Mouse (Mus musculus) small intestine, adult 2 months (tissue): Measurements from ENCODE around the gene Gm45140. TPM values are rescaled to one million over a fixed set of nuclear protein-coding genes. Genes with fewer than 3 reads are reported as not detected.

Experiments
- H3K27ac ChIP-seq: fragments of 200-500 bp; 2 replicates; pipeline ENCODE4 v1.5.1; 2012; ENCODE audit warnings: low read depth, low read length, control low read depth, inconsistent platforms; ENCODE audit not compliant: insufficient read depth
- H3K27me3 ChIP-seq: fragments of 200-500 bp; 2 replicates; pipeline ENCODE4 v1.6.1; 2012; ENCODE audit warnings: mild to moderate bottlenecking, moderate library complexity, low read length, inconsistent platforms; ENCODE audit not compliant: control insufficient read depth, insufficient read depth
- H3K36me3 ChIP-seq: fragments of 200-500 bp; 2 replicates; pipeline ENCODE4 v1.6.1; 2012; ENCODE audit warnings: mild to moderate bottlenecking, low read length, control low read depth, inconsistent platforms; ENCODE audit not compliant: control insufficient read depth, insufficient read depth
- H3K4me1 ChIP-seq: fragments of 200-500 bp; 2 replicates; pipeline ENCODE4 v1.6.1; 2012; ENCODE audit warnings: low read length, inconsistent platforms, mixed read lengths; ENCODE audit not compliant: control insufficient read depth, insufficient read depth, insufficient read length
- H3K4me3 ChIP-seq: fragments of 200-500 bp; 2 replicates; pipeline ENCODE4 v1.5.1; 2012; ENCODE audit warnings: low read depth, mild to moderate bottlenecking, control low read depth, inconsistent platforms, low read length, moderate library complexity
- CTCF ChIP-seq: fragments of 200-500 bp; IDR thresholded peaks from 2 replicates; pipeline ENCODE4 v1.5.1; 2012; ENCODE audit warnings: low read depth, mild to moderate bottlenecking, control low read depth, inconsistent platforms, low read length, moderate library complexity, mixed read lengths; ENCODE audit not compliant: insufficient replicate concordance, insufficient read length; ENCODE audit errors: extremely low read depth
- POLR2A ChIP-seq: fragments of 200-500 bp; IDR thresholded peaks from 2 replicates; pipeline ENCODE4 v1.6.1; 2012; ENCODE audit warnings: low read depth, mild to moderate bottlenecking, control low read depth, inconsistent platforms, low read length, moderate library complexity
- WGBS: fragments of 180-500 bp; shearing (Covaris S2); methylation state at CpG from one replicate; pipeline ENCODE4 v1.1.7; 2018; 5-methylcytosine and 5-hydroxymethylcytosine counted together
- polyA plus RNA-seq: library from polyadenylated mRNA; depleted of rRNA; stranded (reverse); fragments of >200 nt; gene quantifications from 2 replicates; pipeline ENCODE4 v1.2.3, GENCODE M21; 2012; rRNA removed

Gene Gm45140
- polyA plus RNA-seq, result 0.34 and 0.47 TPM in 2 replicates

DNA sequence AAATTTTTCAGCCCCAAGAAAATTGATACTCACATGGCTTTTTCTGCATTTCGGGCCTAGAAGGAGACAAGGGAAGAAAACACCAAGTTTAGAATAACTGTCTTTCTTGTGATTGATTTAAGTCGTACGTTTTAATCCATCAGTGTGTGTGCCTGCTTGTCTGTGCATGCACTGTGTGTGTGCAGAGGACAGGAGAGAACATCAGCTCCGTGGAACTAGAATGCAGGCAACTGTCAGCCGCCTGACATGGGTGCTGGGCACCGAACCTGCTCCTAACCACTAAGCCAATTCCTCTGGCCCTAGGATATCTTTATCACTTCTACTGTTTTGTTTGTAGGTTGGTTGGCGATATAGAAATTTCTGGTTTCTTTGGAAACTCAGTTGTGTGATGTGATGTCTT, at the start of gene Gm45140:
Gene Gm45140 (minus strand): TSS at position 101 of the 400 bp plus-strand sequence.
- H3K27ac ChIP-seq, result no peak within 1 kb of the TSS
- WGBS, result 95% methylated on average over 7 of the region's 7 CpGs
- H3K36me3 ChIP-seq, result peaks cover 19% of the 10 kb centered on the region
- TF ChIP-seq POLR2A (no peak), CTCF (no peak)
- H3K27me3 ChIP-seq, result no peaks in the 10 kb centered on the region; the same call in 1 of the 2 replicates
- H3K4me1 ChIP-seq, result peaks cover 3% of the 10 kb centered on the region; the same call in 1 of the 2 replicates
- no peak within 1 kb of the TSS for H3K4me3 ChIP-seq

DNA sequence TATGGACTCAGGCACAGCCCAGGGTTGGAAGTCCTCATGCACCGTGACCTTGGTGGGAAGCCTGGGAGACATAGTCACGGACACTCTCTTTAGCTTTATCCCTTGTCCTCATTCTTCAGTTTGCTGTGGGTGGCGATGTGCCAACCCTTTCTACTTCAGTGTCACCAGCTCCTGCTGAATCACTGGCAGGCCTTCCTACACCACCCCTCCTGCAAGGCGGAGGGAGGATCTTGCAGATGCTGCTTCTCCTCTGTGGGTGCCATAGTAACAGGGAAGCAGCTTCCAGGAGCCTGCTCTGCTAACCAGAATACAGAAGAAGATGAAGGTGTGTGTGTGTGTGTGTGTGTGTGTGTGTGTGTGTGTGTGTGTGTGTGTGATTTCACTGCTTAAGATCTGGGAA, 47.2 kb upstream of the Gm45140 start:
- Histone ChIP-seq H3K27me3 (no peaks in the 10 kb centered on the region), H3K27ac (no peak overlapping the region), H3K4me1 (peaks cover 7% of the 10 kb centered on the region; the same call in 1 of the 2 replicates), H3K4me3 (no peak overlapping the region), H3K36me3 (no peaks in the 10 kb centered on the region)
- no peak for TF ChIP-seq CTCF
- TF ChIP-seq POLR2A, result no peak
- 74% methylated on average over 4 of the region's 4 CpGs for WGBS

DNA sequence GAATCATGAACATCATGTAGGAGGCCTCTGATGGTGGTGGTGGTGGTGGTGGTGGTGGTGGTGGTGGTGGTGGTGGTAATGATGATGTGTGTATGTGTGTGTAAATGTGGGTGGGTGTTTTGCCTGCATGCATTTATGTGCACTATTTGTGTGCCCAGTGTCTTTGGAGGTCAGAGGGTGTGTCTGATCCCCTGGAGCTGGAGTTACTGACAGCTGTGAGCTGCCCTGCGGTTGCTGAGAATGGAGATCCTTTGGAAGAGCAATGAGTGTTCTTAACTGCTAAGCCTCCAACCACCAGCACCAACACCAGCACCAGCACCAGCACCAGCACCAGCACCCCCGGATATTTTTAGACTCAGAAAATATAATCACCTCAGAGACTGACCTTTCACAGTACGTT, 46.6 kb upstream of the Gm45140 start:
- no peak overlapping the region for H3K27ac ChIP-seq
- H3K36me3 ChIP-seq, result no peaks in the 10 kb centered on the region
- no peak overlapping the region for H3K4me3 ChIP-seq
- WGBS, result 85% methylated on average over 3 of the region's 3 CpGs
- TF ChIP-seq CTCF (no peak), POLR2A (no peak)
- peaks cover 7% of the 10 kb centered on the region; the same call in 1 of the 2 replicates for H3K4me1 ChIP-seq
- no peaks in the 10 kb centered on the region for H3K27me3 ChIP-seq

DNA sequence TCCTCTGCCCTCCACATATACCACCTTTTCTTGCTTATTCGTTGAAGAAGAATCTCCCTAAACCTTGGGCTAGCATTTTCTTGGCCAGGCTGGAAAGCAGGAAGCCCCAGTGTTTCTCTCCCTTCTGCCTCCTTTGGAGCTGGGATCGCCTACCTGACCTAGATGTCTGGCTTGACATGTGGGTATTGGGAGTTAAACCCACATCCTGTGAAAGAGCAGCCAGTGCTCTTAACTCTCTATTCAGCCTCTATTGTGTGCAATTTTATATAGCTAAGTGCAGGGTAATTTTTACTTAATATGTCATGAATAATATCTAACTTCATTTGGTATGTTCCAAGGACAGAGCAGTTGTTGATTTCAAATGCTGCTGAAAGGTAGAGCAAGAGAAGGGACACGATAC, 44.0 kb upstream of the Gm45140 start:
- 75% methylated on average over 3 of the region's 3 CpGs for WGBS

DNA sequence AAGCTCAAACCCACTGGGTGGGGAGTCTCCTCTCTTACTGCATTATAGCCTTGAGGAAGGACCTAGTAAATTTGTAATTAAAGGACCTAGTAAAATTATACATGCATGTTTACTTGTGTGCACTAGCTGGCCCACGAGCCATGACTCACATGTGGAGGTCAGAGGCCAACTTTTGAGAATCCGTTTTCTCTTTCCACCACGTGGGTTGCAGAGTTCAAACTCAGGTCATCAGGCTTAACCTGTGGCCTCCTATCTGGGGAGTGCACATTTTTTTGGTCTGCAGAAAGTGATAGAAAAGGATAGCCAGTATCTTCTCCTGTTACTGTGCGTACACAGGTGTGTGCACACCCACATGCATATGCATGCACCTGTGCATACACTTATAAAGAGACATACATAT, 43.4 kb upstream of the Gm45140 start:
- 16% methylated on average over 4 of the region's 4 CpGs for WGBS
- H3K4me3 ChIP-seq, result no peak overlapping the region
- TF ChIP-seq POLR2A (no peak), CTCF (no peak)
- H3K4me1 ChIP-seq, result peaks cover 22% of the 10 kb centered on the region
- no peaks in the 10 kb centered on the region for H3K27me3 ChIP-seq
- no peak overlapping the region for H3K27ac ChIP-seq
- H3K36me3 ChIP-seq, result no peaks in the 10 kb centered on the region

More for the DNA sequence above, 44.0 kb upstream of the Gm45140 start:
- Histone ChIP-seq H3K27me3 (no peaks in the 10 kb centered on the region), H3K36me3 (no peaks in the 10 kb centered on the region), H3K4me1 (peaks cover 21% of the 10 kb centered on the region), H3K27ac (no peak overlapping the region), H3K4me3 (no peak overlapping the region)
- no peak for TF ChIP-seq POLR2A
- no peak for TF ChIP-seq CTCF

DNA sequence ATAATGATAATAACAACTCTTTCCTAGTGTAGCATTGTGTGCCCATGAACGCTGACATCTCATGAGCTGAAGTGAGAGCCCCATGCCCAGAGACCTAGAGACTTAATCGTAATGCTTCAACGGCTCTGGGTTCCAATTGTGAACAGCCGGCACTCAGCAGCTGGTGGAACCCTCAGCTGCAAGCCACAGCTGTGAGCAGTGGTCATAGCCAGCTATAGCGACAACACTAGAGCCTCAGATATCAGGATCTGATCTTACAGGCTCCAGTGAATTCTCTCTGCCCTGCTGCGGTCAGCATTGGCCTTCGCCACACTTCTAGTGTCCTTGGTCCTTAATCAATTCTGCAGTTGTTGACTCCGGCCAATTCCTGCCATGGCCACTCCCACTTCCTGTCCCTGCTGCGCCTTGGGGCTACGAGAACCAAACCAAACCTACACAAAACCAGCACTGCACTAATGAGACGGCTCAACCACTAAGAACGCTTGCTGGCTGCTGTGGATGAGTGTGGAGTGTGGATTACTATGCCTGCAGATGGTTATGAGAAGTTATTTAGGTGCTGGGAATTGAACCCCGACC, 40.6 kb upstream of the Gm45140 start:
- Histone ChIP-seq H3K36me3 (no peaks in the 10 kb centered on the region), H3K4me3 (no peak overlapping the region), H3K27me3 (no peaks in the 10 kb centered on the region), H3K4me1 (peaks cover 28% of the 10 kb centered on the region), H3K27ac (peak overlapping the region; percentile 93)
- TF ChIP-seq POLR2A, result no peak
- no peak for TF ChIP-seq CTCF
- 70% methylated on average over 13 of the region's 13 CpGs for WGBS

DNA sequence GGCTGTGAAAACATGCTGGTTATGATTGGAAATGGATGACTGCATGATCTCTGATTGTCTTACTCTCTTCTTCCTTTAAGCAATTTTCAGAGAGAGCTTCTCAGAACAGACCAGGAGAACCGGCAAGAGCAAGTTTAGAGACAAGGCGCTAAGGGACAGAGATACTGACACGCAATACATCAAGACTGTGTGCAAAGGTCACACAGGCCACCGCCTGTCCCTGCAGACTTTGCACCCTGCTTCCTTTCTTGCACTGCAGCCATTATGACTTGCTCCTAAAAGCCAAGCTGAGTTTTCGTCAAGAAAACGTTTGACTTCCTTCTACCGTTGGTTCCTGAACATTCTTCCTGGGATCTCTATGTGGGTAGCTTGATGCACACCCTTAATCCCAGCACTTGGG, 40.0 kb upstream of the Gm45140 start:
- H3K27ac ChIP-seq, result peak overlapping the region; percentile 97
- WGBS, result 27% methylated on average over 7 of the region's 7 CpGs
- H3K27me3 ChIP-seq, result no peaks in the 10 kb centered on the region
- H3K4me3 ChIP-seq, result no peak overlapping the region
- H3K4me1 ChIP-seq, result peaks cover 28% of the 10 kb centered on the region
- H3K36me3 ChIP-seq, result no peaks in the 10 kb centered on the region
- TF ChIP-seq CTCF (no peak), POLR2A (no peak)

DNA sequence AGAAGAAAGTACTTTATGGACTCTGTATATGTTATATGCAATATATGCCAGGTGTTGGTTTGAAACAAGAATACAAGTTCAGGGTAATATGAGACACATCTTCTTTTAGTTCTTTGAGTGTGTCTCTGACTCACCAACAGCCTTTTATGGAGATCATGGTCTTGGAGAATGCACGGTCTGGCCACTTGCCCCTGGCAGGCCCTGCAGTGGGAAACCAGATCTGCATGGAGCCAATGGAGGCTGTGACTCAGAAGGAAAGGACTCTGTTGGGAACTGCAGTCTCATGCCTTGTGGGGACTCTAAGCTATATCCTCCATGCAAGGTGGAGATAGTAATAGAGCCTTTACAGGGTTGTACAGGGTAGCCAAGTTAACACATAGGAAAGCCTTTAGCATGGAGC, 39.5 kb upstream of the Gm45140 start:
- H3K36me3 ChIP-seq, result no peaks in the 10 kb centered on the region
- whole genome bisulfite sequencing, result 28% methylated on average over 1 of the region's 1 CpGs
- TF ChIP-seq POLR2A (no peak), CTCF (no peak)
- H3K27me3 ChIP-seq, result no peaks in the 10 kb centered on the region
- no peak overlapping the region for H3K4me3 ChIP-seq
- peaks cover 28% of the 10 kb centered on the region for H3K4me1 ChIP-seq
- H3K27ac ChIP-seq, result peak overlapping the region; percentile 97
